Mouse (Mus musculus): ENCODE results near the gene Ythdf2.

The Ythdf2 gene

DNA sequence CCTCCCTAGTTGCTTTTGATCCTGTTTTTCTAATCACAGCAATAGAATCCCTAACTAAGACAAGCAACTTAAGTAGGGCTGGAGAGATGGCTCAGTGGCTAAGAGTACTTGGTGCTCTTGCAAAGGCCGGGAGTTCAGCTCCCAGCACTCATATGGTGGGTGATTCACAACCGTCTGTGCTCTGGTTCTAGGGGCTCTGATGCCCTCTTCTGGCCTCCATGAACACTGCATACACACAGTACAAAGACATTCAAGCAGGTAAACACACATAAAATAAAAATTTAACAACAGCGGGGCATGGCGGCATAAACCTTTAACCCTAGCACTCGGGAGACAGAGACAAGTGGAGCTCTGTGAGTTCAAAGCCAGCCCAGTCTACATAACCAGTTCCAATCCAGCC is 65.9 kb downstream of the Ythdf2 start:
- no peak for DNase-seq (ENCODE audit: low spot score)

GRCm38 (mm10) chr4:132145092-132145491 is 67.0 kb downstream of the Ythdf2 start:
- no peak for DNase-seq (ENCODE audit: low spot score)

- DNase-seq (ENCODE audit: low spot score), result no peak
Measured at GRCm38 (mm10) chr4:132144080-132144841, 67.8 kb downstream of the Ythdf2 start, which contains the start of gene Oprd1. Gene Oprd1, minus strand, starts transcription at chr4:132144486.

DNA sequence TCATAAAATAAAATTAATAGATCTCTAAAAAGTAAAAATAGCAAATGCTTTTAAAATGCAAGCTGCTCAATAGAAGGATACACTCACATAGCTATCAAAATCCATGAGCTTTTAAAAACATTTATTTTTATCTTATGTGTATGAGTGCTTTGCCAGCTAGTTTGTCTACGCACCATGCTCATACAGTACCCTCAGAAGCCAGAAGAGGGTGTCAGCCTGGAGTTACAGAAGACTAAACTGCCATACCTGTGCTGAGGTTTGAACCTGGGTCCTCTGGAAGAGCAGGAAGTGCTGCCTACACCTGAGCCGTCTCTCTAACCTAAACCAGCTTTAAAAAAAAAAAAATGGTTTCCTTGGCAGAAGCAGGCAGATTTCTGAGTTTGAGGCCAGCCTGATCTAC is 73.5 kb downstream of the Ythdf2 start:
- DNase-seq (ENCODE audit: low spot score), result no peak

DNA sequence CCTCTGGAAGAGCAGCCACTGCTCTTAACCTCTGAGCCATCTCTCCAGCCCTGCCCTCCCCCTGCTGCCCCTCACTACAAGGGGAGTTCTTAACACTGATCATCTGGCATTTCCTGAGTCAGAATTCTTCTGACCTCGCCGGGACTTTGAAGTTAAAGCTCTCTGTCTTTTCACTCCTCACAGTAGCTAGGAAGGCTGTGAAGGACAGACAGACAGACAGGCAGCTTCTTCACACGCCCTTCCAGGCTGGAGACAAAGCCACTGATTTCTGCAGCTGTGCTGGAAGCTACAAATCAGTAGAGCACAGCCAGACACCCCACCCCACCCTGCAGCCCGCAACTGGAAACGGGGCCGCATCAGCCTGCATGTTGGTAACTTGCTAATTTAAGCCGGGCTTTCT is 75.1 kb downstream of the Ythdf2 start:
- DNase-seq (ENCODE audit: low spot score), result no peak

Data from layer of hippocampus, adult 11-12 months (tissue).